Mouse (Mus musculus): ENCODE data around the gene Fgfr2. TPM values are rescaled to one million over a fixed set of nuclear protein-coding genes. Genes with fewer than 3 reads are reported as not detected.

Fgfr2 gene
- polyA plus RNA-seq, 1 experiment: 0.17 TPM

- Histone ChIP-seq H3K36me3 (ENCODE audit: control insufficient read depth, insufficient read depth) (no peaks in the 10 kb centered on the region), H3K4me2 (ENCODE audit: low read depth) (no peak overlapping the region), H3K27me3 (ENCODE audit: control insufficient read depth, insufficient read depth, insufficient read length) (no peaks in the 10 kb centered on the region), H3ac (ENCODE audit: control insufficient read depth, insufficient read length) (no peak overlapping the region), H3K79me2 (ENCODE audit: control insufficient read depth, insufficient read depth) (no peaks in the 10 kb centered on the region), H3K4me3 (no peak overlapping the region)
- TF ChIP-seq SRF (IDR thresholded peaks at IDR 0.05; ENCODE audit: control insufficient read depth, insufficient read length, low read depth) (no peak), POLR2AphosphoS2 (IDR thresholded peaks at IDR 0.05; ENCODE audit: insufficient read length, low read depth) (no peak), POLR2A (IDR thresholded peaks at IDR 0.05; ENCODE audit: insufficient read length, low read depth) (no peak), CEBPB (IDR thresholded peaks at IDR 0.05; ENCODE audit: insufficient read depth, poor library complexity, severe bottlenecking) (no peak), MAX (IDR thresholded peaks at IDR 0.05; ENCODE audit: low read depth) (no peak), TCF12 (IDR thresholded peaks at IDR 0.05; ENCODE audit: insufficient read depth, poor library complexity, severe bottlenecking) (no peak), REST (IDR thresholded peaks at IDR 0.05; ENCODE audit: insufficient read depth, insufficient read length) (no peak), MYOD1 (IDR thresholded peaks at IDR 0.05; ENCODE audit: control insufficient read depth in 1 of 3, insufficient read length in 2 of 3, low read depth in 2 of 3) (no peak), USF1 (IDR thresholded peaks at IDR 0.05; ENCODE audit: low read depth) (no peak), E2F4 (IDR thresholded peaks at IDR 0.05; ENCODE audit: insufficient read depth) (no peak), MYOG (IDR thresholded peaks at IDR 0.05; ENCODE audit: control insufficient read depth in 1 of 3, insufficient read depth in 1 of 3, insufficient read length in 2 of 3, low read depth in 2 of 3) (no peak), TCF3 (IDR thresholded peaks at IDR 0.05; ENCODE audit: insufficient read length, low read depth) (no peak)
These were observed 2562.2 kb downstream of the Fgfr2 start for GRCm38 (mm10) chr7:130560933-130561332.

GRCm38 (mm10) chr7:130558592-130558991, 2564.6 kb downstream of the Fgfr2 start:
- Histone ChIP-seq H3K36me3 (ENCODE audit: control insufficient read depth, insufficient read depth) (no peaks in the 10 kb centered on the region), H3ac (ENCODE audit: control insufficient read depth, insufficient read length) (no peak overlapping the region), H3K4me3 (no peak overlapping the region), H3K27me3 (ENCODE audit: control insufficient read depth, insufficient read depth, insufficient read length) (no peaks in the 10 kb centered on the region), H3K4me2 (ENCODE audit: low read depth) (no peak overlapping the region), H3K79me2 (ENCODE audit: control insufficient read depth, insufficient read depth) (no peaks in the 10 kb centered on the region)
- TF ChIP-seq TCF12 (IDR thresholded peaks at IDR 0.05; ENCODE audit: insufficient read depth, poor library complexity, severe bottlenecking) (no peak), MYOG (IDR thresholded peaks at IDR 0.05; ENCODE audit: control insufficient read depth in 1 of 3, insufficient read depth in 1 of 3, insufficient read length in 2 of 3, low read depth in 2 of 3) (no peak), USF1 (IDR thresholded peaks at IDR 0.05; ENCODE audit: low read depth) (no peak), E2F4 (IDR thresholded peaks at IDR 0.05; ENCODE audit: insufficient read depth) (no peak), MYOD1 (IDR thresholded peaks at IDR 0.05; ENCODE audit: control insufficient read depth in 1 of 3, insufficient read length in 2 of 3, low read depth in 2 of 3) (no peak), SRF (IDR thresholded peaks at IDR 0.05; ENCODE audit: control insufficient read depth, insufficient read length, low read depth) (no peak)

GRCm38 (mm10) chr7:130555597-130555996, 2567.6 kb downstream of the Fgfr2 start:
- Histone ChIP-seq H3K4me3 (no peak overlapping the region), H3K4me2 (ENCODE audit: low read depth) (no peak overlapping the region), H3K79me2 (ENCODE audit: control insufficient read depth, insufficient read depth) (no peaks in the 10 kb centered on the region), H3K36me3 (ENCODE audit: control insufficient read depth, insufficient read depth) (no peaks in the 10 kb centered on the region), H3ac (ENCODE audit: control insufficient read depth, insufficient read length) (no peak overlapping the region), H3K27me3 (ENCODE audit: control insufficient read depth, insufficient read depth, insufficient read length) (no peaks in the 10 kb centered on the region)
- TF ChIP-seq E2F4 (IDR thresholded peaks at IDR 0.05; ENCODE audit: insufficient read depth) (no peak), TCF3 (IDR thresholded peaks at IDR 0.05; ENCODE audit: insufficient read length, low read depth) (no peak), SRF (IDR thresholded peaks at IDR 0.05; ENCODE audit: control insufficient read depth, insufficient read length, low read depth) (no peak), MYOD1 (IDR thresholded peaks at IDR 0.05; ENCODE audit: control insufficient read depth in 1 of 3, insufficient read length in 2 of 3, low read depth in 2 of 3) (no peak), USF1 (IDR thresholded peaks at IDR 0.05; ENCODE audit: low read depth) (no peak), MYOG (IDR thresholded peaks at IDR 0.05; ENCODE audit: control insufficient read depth in 1 of 3, insufficient read depth in 1 of 3, insufficient read length in 2 of 3, low read depth in 2 of 3) (no peak), CEBPB (IDR thresholded peaks at IDR 0.05; ENCODE audit: insufficient read depth, poor library complexity, severe bottlenecking) (no peak), POLR2A (IDR thresholded peaks at IDR 0.05; ENCODE audit: insufficient read length, low read depth) (no peak), REST (IDR thresholded peaks at IDR 0.05; ENCODE audit: insufficient read depth, insufficient read length) (no peak), MAX (IDR thresholded peaks at IDR 0.05; ENCODE audit: low read depth) (no peak), TCF12 (IDR thresholded peaks at IDR 0.05; ENCODE audit: insufficient read depth, poor library complexity, severe bottlenecking) (no peak), POLR2AphosphoS2 (IDR thresholded peaks at IDR 0.05; ENCODE audit: insufficient read length, low read depth) (no peak)

GRCm38 (mm10) chr7:130553321-130553720, 2569.8 kb downstream of the Fgfr2 start:
- H3ac ChIP-seq (ENCODE audit: control insufficient read depth, insufficient read length): no peak overlapping the region
- H3K79me2 ChIP-seq (ENCODE audit: control insufficient read depth, insufficient read depth): no peaks in the 10 kb centered on the region
- H3K36me3 ChIP-seq (ENCODE audit: control insufficient read depth, insufficient read depth): no peaks in the 10 kb centered on the region
- H3K4me3 ChIP-seq: no peak overlapping the region
- no peaks in the 10 kb centered on the region for H3K27me3 ChIP-seq (ENCODE audit: control insufficient read depth, insufficient read depth, insufficient read length)
- TF ChIP-seq E2F4 (IDR thresholded peaks at IDR 0.05; ENCODE audit: insufficient read depth): no peak
- H3K4me2 ChIP-seq (ENCODE audit: low read depth): no peak overlapping the region

GRCm38 (mm10) chr7:130552780-130553179, 2570.4 kb downstream of the Fgfr2 start:
- H3ac ChIP-seq (ENCODE audit: control insufficient read depth, insufficient read length): no peak overlapping the region
- H3K4me3 ChIP-seq: no peak overlapping the region

More at GRCm38 (mm10) chr7:130552780-130553179, 2570.4 kb downstream of the Fgfr2 start:
- Histone ChIP-seq H3K27me3 (ENCODE audit: control insufficient read depth, insufficient read depth, insufficient read length) (no peaks in the 10 kb centered on the region), H3K36me3 (ENCODE audit: control insufficient read depth, insufficient read depth) (no peaks in the 10 kb centered on the region), H3K4me2 (ENCODE audit: low read depth) (no peak overlapping the region), H3K79me2 (ENCODE audit: control insufficient read depth, insufficient read depth) (no peaks in the 10 kb centered on the region)
- TF ChIP-seq POLR2A (IDR thresholded peaks at IDR 0.05; ENCODE audit: insufficient read length, low read depth) (no peak), USF1 (IDR thresholded peaks at IDR 0.05; ENCODE audit: low read depth) (no peak), TCF12 (IDR thresholded peaks at IDR 0.05; ENCODE audit: insufficient read depth, poor library complexity, severe bottlenecking) (no peak), SRF (IDR thresholded peaks at IDR 0.05; ENCODE audit: control insufficient read depth, insufficient read length, low read depth) (no peak)
